Mouse (Mus musculus) heart, embryonic 12.5 days (tissue): ENCODE measurements around the gene Ppm1k. TPM values are rescaled to one million over a fixed set of nuclear protein-coding genes. Genes with fewer than 3 reads are reported as not detected.
"Not testable (repeated sequence)": the region's sequence is repeated elsewhere in the genome, so short reads cannot be mapped to it uniquely, and the experiment has no call there.

Experiments
- ATAC-seq: fragments of 200-750 bp; cut with Nextera tagmentation; 2 replicates; pipeline ENCODE4 v1.8.0; 2017; ENCODE audit warnings: moderate TSS enrichment, moderate library complexity; ENCODE audit not compliant: insufficient number of reproducible peaks, low FRiP score
- H3K27ac ChIP-seq: fragments of 300-500 bp; sonication (generic); 2 replicates; pipeline ENCODE4 v1.5.1; 2016; ENCODE audit warnings: mild to moderate bottlenecking, moderate library complexity; ENCODE audit not compliant: poor library complexity, severe bottlenecking
- H3K27me3 ChIP-seq: fragments of 300-500 bp; sonication (generic); replicated peaks from 2 replicates; pipeline ENCODE4 v1.6.1; 2016; ENCODE audit warnings: mild to moderate bottlenecking, moderate library complexity
- H3K36me3 ChIP-seq: fragments of 300-500 bp; sonication (generic); 2 replicates; pipeline ENCODE4 v1.6.1; 2016; ENCODE audit warnings: mild to moderate bottlenecking, moderate library complexity
- H3K4me1 ChIP-seq: fragments of 300-500 bp; sonication (generic); replicated peaks from 2 replicates; pipeline ENCODE4 v1.6.1; 2016; ENCODE audit warnings: mild to moderate bottlenecking
- H3K4me2 ChIP-seq: fragments of 300-500 bp; sonication (generic); 2 replicates; pipeline ENCODE4 v1.6.1; 2016; ENCODE audit warnings: mild to moderate bottlenecking, moderate library complexity
- H3K4me3 ChIP-seq: fragments of 300-500 bp; sonication (generic); 2 replicates; pipeline ENCODE4 v1.5.1; 2016; ENCODE audit warnings: mild to moderate bottlenecking
- H3K9ac ChIP-seq: fragments of 300-500 bp; sonication (generic); 2 replicates; pipeline ENCODE4 v1.6.1; 2016; ENCODE audit warnings: mild to moderate bottlenecking, moderate library complexity
- H3K9me3 ChIP-seq: fragments of 300-500 bp; sonication (generic); replicated peaks from 2 replicates; pipeline ENCODE4 v1.6.1; 2016; ENCODE audit warnings: mild to moderate bottlenecking, moderate library complexity
- WGBS: fragments of 180-500 bp; shearing (Covaris S2); methylation state at CpG from one replicate; pipeline ENCODE4 v1.1.7; 2016; 5-methylcytosine and 5-hydroxymethylcytosine counted together
- polyA plus RNA-seq: library from polyadenylated mRNA; unstranded; fragments of >200 nt; fragmentation: Nextera tagmentation; extraction: Ambion mirVana; gene quantifications from 2 replicates; pipeline ENCODE4 v1.2.1, GENCODE M21; 2016

The Ppm1k gene
- polyA plus RNA-seq, 1 experiment from 2014 or later = 15.5 TPM

DNA sequence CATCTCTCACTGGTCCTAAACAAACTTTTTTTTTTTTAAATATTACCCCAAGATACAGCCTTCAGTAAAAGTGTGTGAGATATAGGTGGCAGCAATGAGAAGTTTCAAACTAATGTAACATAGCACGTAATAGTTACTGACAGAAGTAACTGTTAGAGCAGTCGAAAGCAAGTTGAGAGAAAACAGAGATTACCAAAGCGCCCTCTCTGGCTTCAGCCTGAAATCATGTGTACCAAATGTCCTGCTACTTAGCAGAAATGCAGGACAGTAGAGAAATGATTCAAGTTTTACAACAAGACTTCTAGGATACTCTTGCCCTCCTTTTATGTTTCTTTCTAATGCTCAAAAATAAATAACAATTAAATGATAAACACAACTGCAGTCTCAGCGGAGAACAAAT is 4.3 kb downstream of the Ppm1k start:
- Histone ChIP-seq H3K9ac (no peak overlapping the region), H3K9me3 (no peaks in the 10 kb centered on the region), H3K4me2 (no peak overlapping the region; the same call in 1 of the 2 replicates), H3K4me3 (no peak overlapping the region), H3K4me1 (peaks cover 23% of the 10 kb centered on the region), H3K27ac (no peak overlapping the region), H3K36me3 (no peaks in the 10 kb centered on the region), H3K27me3 (no peaks in the 10 kb centered on the region)
- no peak for ATAC-seq
- 30% methylated on average over 4 of the region's 4 CpGs for WGBS

DNA sequence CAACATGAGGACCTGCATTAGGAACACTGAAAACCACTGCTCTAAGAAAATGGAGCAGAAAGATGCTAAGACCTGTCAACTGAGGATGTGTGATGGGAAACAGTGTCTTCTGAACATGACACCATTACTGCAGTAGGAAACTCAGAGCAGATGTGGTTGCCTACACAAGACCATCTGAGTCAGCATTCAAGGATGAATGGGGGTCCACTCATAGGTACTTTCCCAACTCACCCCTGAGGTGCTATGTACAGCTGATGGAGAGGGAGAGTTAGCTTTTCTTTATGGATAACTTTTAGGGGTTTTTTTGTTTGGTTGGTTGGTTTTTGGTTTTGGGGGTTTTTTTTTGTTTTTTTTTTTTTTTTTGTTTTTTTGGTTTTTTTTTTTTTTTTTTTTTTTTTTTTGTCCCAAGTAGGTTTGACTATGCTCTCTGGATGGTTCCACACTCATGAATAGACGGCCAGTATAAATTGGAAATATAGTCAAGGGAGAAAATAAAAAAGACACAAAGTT is 5.9 kb downstream of the Ppm1k start:
- Histone ChIP-seq H3K4me1 (peaks cover 23% of the 10 kb centered on the region), H3K27ac (no peak overlapping the region), H3K4me3 (no peak overlapping the region), H3K9me3 (no peaks in the 10 kb centered on the region), H3K36me3 (peaks cover 6% of the 10 kb centered on the region), H3K9ac (no peak overlapping the region), H3K4me2 (no peak overlapping the region), H3K27me3 (no peaks in the 10 kb centered on the region)
- WGBS = 83% methylated on average over 1 of the region's 1 CpGs
- ATAC-seq = no peak

DNA sequence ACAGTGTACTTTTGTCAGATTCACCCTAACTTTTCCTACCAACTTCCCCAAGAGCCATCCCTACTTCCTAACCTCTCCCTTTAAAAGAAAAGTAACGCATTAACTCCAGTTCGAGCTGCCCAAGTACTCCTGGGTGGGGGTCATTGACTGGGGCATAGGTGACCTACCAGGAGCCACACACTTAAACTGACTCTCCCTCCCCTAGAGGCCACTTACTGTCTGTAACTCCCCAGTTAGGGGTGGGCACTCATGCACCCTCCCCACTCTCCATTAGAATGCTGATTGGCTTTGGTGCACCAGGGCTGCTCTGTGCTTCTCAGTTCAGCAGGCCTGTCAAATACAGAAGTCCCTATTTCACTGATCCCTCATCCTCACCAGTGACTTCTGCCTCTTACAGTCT is 8.3 kb downstream of the Ppm1k start:
- Histone ChIP-seq H3K27me3 (no peaks in the 10 kb centered on the region), H3K9me3 (no peaks in the 10 kb centered on the region), H3K27ac (no peak overlapping the region), H3K9ac (no peak overlapping the region), H3K4me2 (no peak overlapping the region), H3K36me3 (peaks cover 17% of the 10 kb centered on the region), H3K4me1 (peaks cover 16% of the 10 kb centered on the region), H3K4me3 (no peak overlapping the region)
- 85% methylated on average over 2 of the region's 2 CpGs for WGBS
- no peak for ATAC-seq

GRCm38 (mm10) chr6:57524742-57525141 is 10.5 kb downstream of the Ppm1k start:
- 84% methylated on average over 10 of the region's 10 CpGs for WGBS
- Histone ChIP-seq H3K36me3 (peaks cover 20% of the 10 kb centered on the region), H3K9me3 (no peaks in the 10 kb centered on the region), H3K4me1 (peaks cover 6% of the 10 kb centered on the region; the same call in 1 of the 2 replicates), H3K27me3 (no peaks in the 10 kb centered on the region), H3K27ac (no peak overlapping the region), H3K4me2 (no peak overlapping the region), H3K9ac (no peak overlapping the region), H3K4me3 (no peak overlapping the region)
- no peak for ATAC-seq

DNA sequence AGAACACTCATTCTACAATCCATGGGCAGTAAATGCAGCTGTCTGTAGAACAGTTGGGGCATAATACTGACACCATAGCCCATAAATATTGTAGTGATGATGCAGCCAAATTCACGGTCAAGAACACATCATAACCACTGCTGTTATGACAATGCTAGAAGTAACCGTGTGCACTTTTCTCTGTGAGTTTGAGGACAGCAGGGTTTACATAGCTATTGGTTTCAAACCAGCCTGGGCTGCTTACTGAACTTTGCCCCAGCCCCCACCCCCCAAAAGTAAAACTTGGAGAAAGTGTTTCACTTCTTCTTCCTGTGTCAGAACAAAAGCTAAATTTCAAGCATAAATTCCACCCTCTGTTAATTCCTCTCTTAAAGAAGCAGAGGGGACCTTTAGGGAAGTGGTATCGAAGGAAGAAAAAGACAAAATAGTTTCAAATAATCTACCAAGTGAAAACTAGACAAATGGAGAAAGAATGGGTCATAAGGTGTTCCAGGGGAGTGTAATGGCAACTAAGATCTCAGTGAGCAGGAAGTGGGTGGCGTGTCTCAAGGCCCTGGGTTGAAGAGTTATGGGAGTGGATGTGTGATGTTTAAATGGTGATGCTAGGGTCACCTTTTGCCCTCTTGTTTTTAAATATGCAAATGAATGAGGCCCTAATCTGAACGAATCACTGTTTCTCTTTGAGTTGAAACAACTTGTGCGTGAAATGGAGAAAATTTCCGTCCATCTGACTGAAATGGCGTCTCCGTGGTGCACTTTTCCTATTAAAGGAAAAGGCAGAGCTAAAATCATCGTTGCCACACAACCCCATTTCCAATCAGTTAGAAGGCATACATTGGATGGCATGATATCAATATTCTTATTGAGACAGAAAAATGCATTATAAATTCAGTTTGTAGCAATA is 14.3 kb downstream of the Ppm1k start:
- Histone ChIP-seq H3K4me3 (no peak overlapping the region), H3K4me1 (peaks cover 6% of the 10 kb centered on the region; the same call in 1 of the 2 replicates), H3K27ac (no peak overlapping the region), H3K4me2 (no peak overlapping the region), H3K9me3 (no peaks in the 10 kb centered on the region), H3K9ac (no peak overlapping the region), H3K27me3 (no peaks in the 10 kb centered on the region), H3K36me3 (peaks cover 20% of the 10 kb centered on the region)
- no peak for ATAC-seq
- 84% methylated on average over 10 of the region's 10 CpGs for WGBS

GRCm38 (mm10) chr6:57514035-57514374 is 21.3 kb downstream of the Ppm1k start:
- H3K4me1 ChIP-seq = no peaks in the 10 kb centered on the region
- no peak overlapping the region for H3K4me2 ChIP-seq
- no peaks in the 10 kb centered on the region for H3K9me3 ChIP-seq
- H3K36me3 ChIP-seq = peaks cover 41% of the 10 kb centered on the region
- no peak overlapping the region for H3K9ac ChIP-seq
- no peaks in the 10 kb centered on the region for H3K27me3 ChIP-seq
- H3K27ac ChIP-seq = no peak overlapping the region
- WGBS = 69% methylated on average over 4 of the region's 4 CpGs
- no peak for ATAC-seq
- no peak overlapping the region for H3K4me3 ChIP-seq

DNA sequence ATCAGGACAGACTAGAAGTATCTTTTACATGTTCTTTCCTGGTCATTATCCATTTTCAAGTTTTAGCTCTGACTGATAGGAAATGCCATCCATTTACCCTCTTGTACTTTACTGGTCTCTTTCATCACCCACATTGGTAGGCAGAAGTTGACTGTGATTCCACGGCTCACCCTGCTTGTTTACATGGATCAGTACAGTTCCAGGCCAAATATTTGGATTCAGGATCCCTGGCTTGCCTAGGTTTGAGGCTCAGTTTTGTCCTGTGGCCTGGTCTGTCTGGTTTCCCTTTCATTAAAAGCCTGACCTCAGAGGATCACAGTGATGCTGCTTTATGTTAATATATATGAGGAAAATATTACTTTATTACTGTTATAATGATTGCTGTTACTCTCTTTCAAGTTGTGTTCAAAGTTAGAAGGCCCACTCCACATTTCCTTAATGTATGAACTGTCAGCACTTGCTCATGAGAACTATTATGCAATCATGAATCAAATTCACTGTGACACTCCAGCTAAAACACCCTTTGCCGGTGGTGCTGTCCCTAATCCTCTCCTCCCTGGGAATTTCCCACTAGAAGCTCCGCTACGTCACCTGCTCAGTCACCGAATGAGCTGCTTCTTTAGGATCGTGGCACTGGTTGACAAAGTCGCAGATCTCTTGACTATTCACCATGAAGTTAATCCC is 21.8 kb downstream of the Ppm1k start:
- no peak overlapping the region for H3K9ac ChIP-seq
- 79% methylated on average over 7 of the region's 7 CpGs for whole genome bisulfite sequencing
- H3K36me3 ChIP-seq = peaks cover 41% of the 10 kb centered on the region

DNA sequence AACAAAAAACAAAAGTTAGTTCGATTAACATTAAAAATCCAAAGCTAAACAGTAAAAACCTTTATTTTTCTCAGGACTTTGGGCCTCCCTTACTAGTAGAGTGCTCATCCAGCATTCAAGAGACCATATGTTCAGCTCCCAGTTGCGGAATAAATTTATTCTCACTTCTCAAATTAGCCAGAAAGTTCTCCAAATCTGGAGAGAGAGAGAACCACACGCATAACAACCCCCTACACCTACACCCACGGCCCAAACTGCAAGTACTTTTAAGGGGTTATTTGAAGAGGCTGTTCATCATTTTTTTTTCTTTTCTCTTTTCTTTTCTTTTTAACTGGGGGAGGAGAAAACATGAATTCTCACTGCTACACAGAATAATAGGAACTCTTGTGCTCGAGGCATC is 23.4 kb downstream of the Ppm1k start:
- Histone ChIP-seq H3K9me3 (no peaks in the 10 kb centered on the region), H3K9ac (no peak overlapping the region), H3K4me3 (no peak overlapping the region), H3K27ac (no peak overlapping the region), H3K27me3 (no peaks in the 10 kb centered on the region), H3K36me3 (peaks cover 44% of the 10 kb centered on the region), H3K4me1 (no peaks in the 10 kb centered on the region), H3K4me2 (no peak overlapping the region)
- ATAC-seq = no peak
- WGBS = 85% methylated on average over 5 of the region's 5 CpGs

More for the DNA sequence above, 21.8 kb downstream of the Ppm1k start:
- no peaks in the 10 kb centered on the region for H3K9me3 ChIP-seq
- no peaks in the 10 kb centered on the region for H3K4me1 ChIP-seq
- no peak overlapping the region for H3K27ac ChIP-seq
- no peak for ATAC-seq
- no peak overlapping the region for H3K4me2 ChIP-seq
- H3K4me3 ChIP-seq = no peak overlapping the region
- H3K27me3 ChIP-seq = no peaks in the 10 kb centered on the region

DNA sequence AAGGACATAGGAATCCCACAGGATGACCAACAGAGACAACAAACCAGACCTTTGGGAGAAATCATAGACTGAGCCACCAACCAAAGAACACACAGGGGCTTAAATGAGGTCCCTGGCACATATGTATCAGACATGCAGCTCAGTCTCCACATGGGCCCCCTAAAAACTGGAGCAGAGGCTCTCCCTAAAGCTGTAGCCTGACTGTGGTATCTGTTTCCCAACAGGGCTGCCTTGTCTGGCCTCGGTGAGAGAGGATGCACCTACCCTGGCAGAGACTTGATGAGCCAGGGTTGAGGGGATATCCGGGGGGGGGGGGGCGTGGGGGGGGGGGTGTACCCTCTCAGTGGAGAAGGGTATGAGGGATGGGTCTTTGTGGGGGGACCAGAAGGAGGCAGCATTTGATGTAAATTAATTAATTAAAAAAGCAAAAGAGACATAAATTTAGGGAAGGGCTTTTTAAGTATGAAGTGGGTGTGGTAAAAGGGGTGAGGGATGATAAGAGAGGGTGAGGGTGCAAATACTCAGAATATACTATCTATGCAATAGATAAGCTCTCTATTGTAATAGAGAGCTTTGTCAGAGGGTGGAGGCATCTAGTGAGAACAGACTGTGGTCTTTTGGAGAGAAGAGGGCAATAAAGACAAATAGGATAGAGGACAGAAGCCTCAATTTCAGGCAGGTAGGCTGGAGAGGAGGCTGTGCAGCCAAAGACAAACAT is 31.4 kb downstream of the Ppm1k start:
- Histone ChIP-seq H3K27me3 (no peaks in the 10 kb centered on the region), H3K4me2 (no peak overlapping the region), H3K4me3 (no peak overlapping the region), H3K4me1 (no peaks in the 10 kb centered on the region), H3K9ac (no peak overlapping the region), H3K36me3 (peaks cover 6% of the 10 kb centered on the region), H3K9me3 (no peaks in the 10 kb centered on the region), H3K27ac (no peak overlapping the region)
- no peak for ATAC-seq
- WGBS = 62% methylated on average over 2 of the region's 3 CpGs

DNA sequence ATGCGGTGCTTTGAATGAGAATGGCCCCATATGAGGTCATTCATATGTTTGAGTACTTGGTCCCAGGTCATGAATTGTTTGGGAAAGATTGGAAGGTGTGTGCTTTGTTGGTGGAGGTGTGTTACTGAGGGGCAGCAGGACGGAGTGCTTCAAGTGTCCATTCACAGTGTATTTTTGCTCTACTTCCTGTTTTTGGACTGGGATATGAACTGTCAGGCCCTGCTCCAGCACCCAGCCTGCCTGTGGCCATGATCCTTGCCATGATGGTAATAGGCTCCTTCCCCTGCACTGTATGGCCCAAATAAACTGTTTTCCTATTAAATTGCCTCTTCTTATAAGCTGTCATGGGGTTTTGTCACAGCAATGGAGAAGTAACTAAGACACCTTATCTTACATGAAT is 36.1 kb downstream of the Ppm1k start:
- Histone ChIP-seq H3K27me3 (no peaks in the 10 kb centered on the region), H3K9me3 (no peaks in the 10 kb centered on the region), H3K9ac (no peak overlapping the region), H3K36me3 (no peaks in the 10 kb centered on the region), H3K4me3 (no peak overlapping the region), H3K27ac (no peak overlapping the region), H3K4me2 (no peak overlapping the region), H3K4me1 (no peaks in the 10 kb centered on the region)
- ATAC-seq = no peak; the same call in 1 of the 2 replicates
- WGBS = 61% methylated on average over 2 of the region's 2 CpGs

- H3K4me3 ChIP-seq, H3K9ac ChIP-seq, H3K9me3 ChIP-seq, H3K4me2 ChIP-seq, H3K4me1 ChIP-seq, H3K36me3 ChIP-seq, H3K27me3 ChIP-seq, ATAC-seq, H3K27ac ChIP-seq: not testable (repeated sequence)
- WGBS = 12% methylated on average over 3 of the region's 3 CpGs
These were observed 67.1 kb downstream of the Ppm1k start for GRCm38 (mm10) chr6:57468161-57468560.
